Mouse (Mus musculus) cortical plate, adult 2 months (tissue): ENCODE measurements around the gene Miga2.

Experiments used
- CTCF ChIP-seq: fragments of 200-500 bp; IDR thresholded peaks from 2 replicates; pipeline ENCODE4 v1.5.1; 2011; ENCODE audit warnings: mild to moderate bottlenecking, control low read depth, low read length; ENCODE audit not compliant: insufficient read depth; ENCODE audit errors: extremely low read depth
- POLR2A ChIP-seq: fragments of 200-500 bp; IDR thresholded peaks from 2 replicates; pipeline ENCODE4 v1.6.1; 2011; ENCODE audit warnings: mild to moderate bottlenecking, low read length, control low read depth; ENCODE audit not compliant: insufficient read depth; ENCODE audit errors: extremely low read depth

GRCm38 (mm10) chr2:30392577-30393369 lies 28.7 kb downstream of the Miga2 start:
- TF ChIP-seq CTCF (no peak), POLR2A (peak; percentile 20)
